ENCODE assay signal across 18 mouse cellular contexts in the genomic region with DNA sequence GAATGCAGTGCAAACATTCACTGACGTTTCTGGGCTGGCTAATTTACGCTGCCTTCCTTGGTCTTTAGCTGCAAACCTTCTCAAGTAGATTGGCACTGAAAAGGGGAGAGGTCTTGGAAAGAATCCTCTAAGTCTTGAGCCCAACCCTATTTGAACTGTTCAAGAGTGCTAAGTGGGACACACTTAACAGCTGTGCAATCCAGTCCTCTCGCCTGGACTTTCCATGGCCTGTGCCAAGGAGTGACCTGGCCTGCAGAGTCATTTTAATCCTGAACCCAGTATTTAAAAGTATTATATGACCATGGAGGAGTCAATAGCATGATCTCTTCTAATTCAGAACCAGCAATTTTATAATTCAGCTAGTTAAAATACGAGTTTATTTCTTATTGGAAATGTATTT. TPM values are rescaled to one million over a fixed set of nuclear protein-coding genes. Genes with fewer than 3 reads are reported as not detected.
"Had no signal": no experiment of that assay in that cellular context is flagged by ENCODE, and none has a peak within 500 bp of the region (broad histone marks: within the 10 kb centered on the region; RNA-seq: fewer than 3 reads in every experiment).

No protein-coding gene starts in this region.

- H3K4me3 ChIP-seq: layer of hippocampus, adult 2 months; left cerebral cortex, adult 2 months; limb, embryonic 10.5 days; liver, embryonic 15.5 days; megakaryocyte, embryonic 14.5 days; midbrain, embryonic 15.5 days; neural tube, embryonic 12.5 days had no signal

- DNase-seq: kidney, postnatal 36 days; lung, adult 2 months; lung, postnatal 14 days; thymus, postnatal 4 days had no signal

- H3K4me1 ChIP-seq: limb, embryonic 10.5 days; liver, embryonic 15.5 days; megakaryocyte, embryonic 14.5 days; midbrain, embryonic 15.5 days; neural tube, embryonic 12.5 days had no signal

- H3K27me3 ChIP-seq: liver, embryonic 15.5 days; megakaryocyte, embryonic 14.5 days; midbrain, embryonic 15.5 days; neural tube, embryonic 12.5 days had no signal

- H3K9ac ChIP-seq: liver, embryonic 15.5 days; midbrain, embryonic 15.5 days; neural tube, embryonic 12.5 days had no signal

- H3K27ac ChIP-seq: kidney, postnatal 0 days; layer of hippocampus, adult 2 months; left cerebral cortex, adult 2 months; limb, embryonic 10.5 days; liver, embryonic 15.5 days; macrophage; midbrain, embryonic 15.5 days; neural tube, embryonic 12.5 days; stomach, postnatal 0 days had no signal

- ATAC-seq: midbrain, embryonic 15.5 days had no signal

- H3K9me3 ChIP-seq: limb, embryonic 10.5 days; liver, embryonic 15.5 days; megakaryocyte, embryonic 14.5 days; midbrain, embryonic 15.5 days; neural tube, embryonic 12.5 days had no signal

- H3K4me2 ChIP-seq: liver, embryonic 11.5 days; liver, embryonic 15.5 days; midbrain, embryonic 11.5 days; midbrain, embryonic 15.5 days; neural tube, embryonic 12.5 days had no signal

- H3K36me3 ChIP-seq: limb, embryonic 10.5 days; liver, embryonic 15.5 days; midbrain, embryonic 15.5 days; neural tube, embryonic 12.5 days had no signal

RNA-seq across cellular contexts. Expression of gene Rps6ka6, which starts 49.9 kb away (rescaled TPM):
- total RNA-seq: monocyte, adult 5-6 weeks; neutrophil, adult 5-6 weeks had no signal
- polyA plus RNA-seq: macrophage had no signal
